Mouse (Mus musculus): ENCODE results near the gene Cit. TPM values are rescaled to one million over a fixed set of nuclear protein-coding genes. Genes with fewer than 3 reads are reported as not detected.

Cit gene
- polyA plus RNA-seq, 1 experiment from 2014 or later: 19.9 TPM

GRCm38 (mm10) chr5:115957177-115957576 lies 112.1 kb downstream of the Cit start:
- DNase-seq (ENCODE audit: low spot score): no peak

GRCm38 (mm10) chr5:115958344-115958743 lies 113.3 kb downstream of the Cit start:
- DNase-seq (ENCODE audit: low spot score): no peak

- DNase-seq (ENCODE audit: low spot score): no peak
Observed at GRCm38 (mm10) chr5:115958814-115959213, 113.7 kb downstream of the Cit start.

- no peak for DNase-seq (ENCODE audit: low spot score)
Observed at GRCm38 (mm10) chr5:115961809-115962208, 116.7 kb downstream of the Cit start.

- DNase-seq (ENCODE audit: low spot score): no peak
Observed at GRCm38 (mm10) chr5:115971236-115971635, 126.2 kb downstream of the Cit start.

- DNase-seq (ENCODE audit: low spot score): no peak
Observed at GRCm38 (mm10) chr5:115975672-115976071, 130.6 kb downstream of the Cit start.

GRCm38 (mm10) chr5:115976446-115976845 lies 131.4 kb downstream of the Cit start:
- DNase-seq (ENCODE audit: low spot score): no peak

- no peak for DNase-seq (ENCODE audit: low spot score)
Observed at GRCm38 (mm10) chr5:115977266-115977665, 132.2 kb downstream of the Cit start.

- no peak for DNase-seq (ENCODE audit: low spot score)
Observed at GRCm38 (mm10) chr5:115977757-115978156, 132.7 kb downstream of the Cit start.

- DNase-seq (ENCODE audit: low spot score): no peak
Observed at GRCm38 (mm10) chr5:115978255-115978654, 133.2 kb downstream of the Cit start.

- peak; percentile 6 for DNase-seq (ENCODE audit: low spot score)
Observed at GRCm38 (mm10) chr5:115979134-115979696, 134.1 kb downstream of the Cit start.

GRCm38 (mm10) chr5:115980537-115980936 lies 135.5 kb downstream of the Cit start:
- DNase-seq (ENCODE audit: low spot score): no peak

GRCm38 (mm10) chr5:115982671-115983373 lies 137.7 kb downstream of the Cit start:
- no peak for DNase-seq (ENCODE audit: low spot score)

GRCm38 (mm10) chr5:115984392-115984791 lies 139.3 kb downstream of the Cit start:
- no peak for DNase-seq (ENCODE audit: low spot score)

GRCm38 (mm10) chr5:115985101-115985500 lies 140.0 kb downstream of the Cit start:
- DNase-seq (ENCODE audit: low spot score): no peak

- DNase-seq (ENCODE audit: low spot score): no peak
Observed at GRCm38 (mm10) chr5:115987284-115987683, 142.2 kb downstream of the Cit start.

GRCm38 (mm10) chr5:115991717-115992116 lies 146.6 kb downstream of the Cit start:
- DNase-seq (ENCODE audit: low spot score): no peak

- no peak for DNase-seq (ENCODE audit: low spot score)
Observed at GRCm38 (mm10) chr5:115994101-115994500, 149.0 kb downstream of the Cit start.

GRCm38 (mm10) chr5:115997376-115997775 lies 152.3 kb downstream of the Cit start:
- no peak for DNase-seq (ENCODE audit: low spot score)

- no peak for DNase-seq (ENCODE audit: low spot score)
Observed at GRCm38 (mm10) chr5:116003154-116003553, 158.1 kb downstream of the Cit start.

GRCm38 (mm10) chr5:116003825-116004224 lies 158.7 kb downstream of the Cit start:
- no peak for DNase-seq (ENCODE audit: low spot score)

GRCm38 (mm10) chr5:116004271-116004670 lies 159.2 kb downstream of the Cit start:
- DNase-seq (ENCODE audit: low spot score): no peak

Measured in thymus, postnatal 0 days (tissue).